Mouse (Mus musculus) lung, embryonic 16.5 days (tissue): ENCODE results near the gene Phf12. TPM values are rescaled to one million over a fixed set of nuclear protein-coding genes. Genes with fewer than 3 reads are reported as not detected.

Experiments
- ATAC-seq: fragments of 200-750 bp; cut with Nextera tagmentation; 2 replicates; pipeline ENCODE4 v1.8.0; 2017; ENCODE audit warnings: low read depth, mild to moderate bottlenecking, moderate library complexity
- H3K27ac ChIP-seq: fragments of 300-500 bp; sonication (generic); 2 replicates; pipeline ENCODE4 v1.5.1; 2014; ENCODE audit warnings: mild to moderate bottlenecking, control low read depth, low read length
- H3K27me3 ChIP-seq: fragments of 300-500 bp; sonication (generic); 2 replicates; pipeline ENCODE4 v1.6.1; 2014; ENCODE audit warnings: low read depth, low read length, mixed read lengths; ENCODE audit not compliant: control insufficient read depth, insufficient read depth
- H3K36me3 ChIP-seq: fragments of 300-500 bp; sonication (generic); 2 replicates; pipeline ENCODE4 v1.6.1; 2014; ENCODE audit warnings: low read length; ENCODE audit not compliant: control insufficient read depth, insufficient read depth
- H3K4me1 ChIP-seq: fragments of 300-500 bp; sonication (generic); replicated peaks from 2 replicates; pipeline ENCODE4 v1.6.1; 2014; ENCODE audit warnings: low read length, mixed read lengths; ENCODE audit not compliant: control insufficient read depth, insufficient read depth
- H3K4me2 ChIP-seq: fragments of 300-500 bp; sonication (generic); 2 replicates; pipeline ENCODE4 v1.6.1; 2014; ENCODE audit warnings: low read depth, low read length, control low read depth
- H3K4me3 ChIP-seq: fragments of 300-500 bp; sonication (generic); 2 replicates; pipeline ENCODE4 v1.5.1; 2014; ENCODE audit warnings: mild to moderate bottlenecking, low read length, control low read depth
- H3K9ac ChIP-seq: fragments of 300-500 bp; sonication (generic); 2 replicates; pipeline ENCODE4 v1.6.1; 2014; ENCODE audit warnings: low read length, control low read depth
- H3K9me3 ChIP-seq: fragments of 300-500 bp; sonication (generic); 2 replicates; pipeline ENCODE4 v1.6.1; 2016; ENCODE audit warnings: low read length; ENCODE audit not compliant: control insufficient read depth
- WGBS: fragments of 180-500 bp; shearing (Covaris S2); extraction: QIAGEN DNeasy Blood & Tissue Kit; methylation state at CpG from one replicate; pipeline ENCODE4 v1.1.7; 2014; 5-methylcytosine and 5-hydroxymethylcytosine counted together
- microRNA counts: library from miRNA; unstranded; fragments of <30 nt; microRNA quantifications from one replicate; lab custom pipeline; 2016
- microRNA-seq: library from miRNA; unstranded; fragments of <30 nt; microRNA quantifications from one replicate; pipeline ENCODE4, GENCODE M21; 2016
- polyA plus RNA-seq: library from polyadenylated mRNA; unstranded; fragments of >200 nt; fragmentation: Nextera tagmentation; extraction: Ambion mirVana; gene quantifications from 2 replicates; pipeline ENCODE4 v1.2.1, GENCODE M21; 2015

The Phf12 gene
- polyA plus RNA-seq, 1 experiment from 2014 or later = 13.8 TPM

- H3K4me2 ChIP-seq = no peak overlapping the region
- no peak overlapping the region for H3K4me3 ChIP-seq
- WGBS = 22% methylated on average over 6 of the region's 6 CpGs
- no peaks in the 10 kb centered on the region for H3K9me3 ChIP-seq
- H3K4me1 ChIP-seq = no peaks in the 10 kb centered on the region
- peaks cover 21% of the 10 kb centered on the region for H3K36me3 ChIP-seq
- no peak overlapping the region for H3K9ac ChIP-seq
- ATAC-seq = no peak
- H3K27me3 ChIP-seq = no peaks in the 10 kb centered on the region
- no peak overlapping the region for H3K27ac ChIP-seq
Observed at GRCm38 (mm10) chr11:78072425-78073130, 90.0 kb downstream of the Phf12 start.

- Histone ChIP-seq H3K36me3 (peaks cover 21% of the 10 kb centered on the region), H3K9me3 (no peaks in the 10 kb centered on the region), H3K27ac (no peak overlapping the region), H3K4me3 (no peak overlapping the region), H3K4me2 (no peak overlapping the region), H3K27me3 (no peaks in the 10 kb centered on the region), H3K4me1 (no peaks in the 10 kb centered on the region), H3K9ac (no peak overlapping the region)
- WGBS = 90% methylated on average over 9 of the region's 9 CpGs
- ATAC-seq = no peak
Observed at GRCm38 (mm10) chr11:78073577-78074276, 91.2 kb downstream of the Phf12 start.

- 0 out of 2 replicates have a peak, but pooled peaks cover 4% of the 10 kb centered on the region for H3K4me1 ChIP-seq
- no peaks in the 10 kb centered on the region for H3K27me3 ChIP-seq
- no peak overlapping the region for H3K27ac ChIP-seq
- H3K9ac ChIP-seq = no peak overlapping the region
- ATAC-seq = no peak
- no peaks in the 10 kb centered on the region for H3K9me3 ChIP-seq
- no peak overlapping the region for H3K4me2 ChIP-seq
- 86% methylated on average over 2 of the region's 2 CpGs for WGBS
- H3K4me3 ChIP-seq = no peak overlapping the region
- peaks cover 21% of the 10 kb centered on the region for H3K36me3 ChIP-seq
Observed at GRCm38 (mm10) chr11:78074277-78074652, 91.7 kb downstream of the Phf12 start.

- Histone ChIP-seq H3K4me1 (peaks cover 7% of the 10 kb centered on the region), H3K27ac (no peak overlapping the region), H3K36me3 (peaks cover 21% of the 10 kb centered on the region), H3K9me3 (no peaks in the 10 kb centered on the region), H3K4me2 (no peak overlapping the region), H3K9ac (no peak overlapping the region), H3K27me3 (no peaks in the 10 kb centered on the region), H3K4me3 (no peak overlapping the region)
- ATAC-seq = no peak
- 78% methylated on average over 4 of the region's 4 CpGs for WGBS
Observed at GRCm38 (mm10) chr11:78074666-78075065, 92.1 kb downstream of the Phf12 start.

MicroRNAs within 50 kb of the gene (microRNA counts, 519-probe panel; counts per million panel counts)
- microRNA mmu-miR-144 (lab: Ali Mortazavi, UCI) (4,625 counts per million, percentile 92 among the panel's probes with 10 or more counts), microRNA mmu-miR-451 (lab: Ali Mortazavi, UCI) (4,279 counts per million, percentile 86 among the panel's probes with 10 or more counts)

Small RNA genes lying within 50 kb of the gene (microRNA-seq; reads per million reads assigned to microRNA genes)
- 351 reads per million, percentile 64 among the genes with 10 or more reads in this experiment for gene Mir144
- gene Mir451a = not detected
- gene Mir451b = not detected

Other genes with a start within 250 kb of the Phf12 start
- 39.0 and 42.1 TPM in 2 replicates for gene Myo18a, start 219.5 kb upstream of the Phf12 start, polyA plus RNA-seq
- gene Gm10277, start 195.0 kb upstream of the Phf12 start, polyA plus RNA-seq = 1.8 and 2.5 TPM in 2 replicates
- 1.1 and 1.7 TPM in 2 replicates for gene Pipox, start 88.7 kb upstream of the Phf12 start, polyA plus RNA-seq
- gene Sez6, start 52.0 kb upstream of the Phf12 start, polyA plus RNA-seq = 0.34 and 0.69 TPM in 2 replicates
- gene Dhrs13, start 49.5 kb downstream of the Phf12 start, polyA plus RNA-seq = 14.5 and 15.3 TPM in 2 replicates
- 67.6 and 70.0 TPM in 2 replicates for gene Flot2, start 55.2 kb downstream of the Phf12 start, polyA plus RNA-seq
- 35.0 and 35.1 TPM in 2 replicates for gene Eral1, start 97.6 kb downstream of the Phf12 start, polyA plus RNA-seq
- gene Fam222b, start 111.9 kb downstream of the Phf12 start, polyA plus RNA-seq = 13.6 and 17.1 TPM in 2 replicates
- gene Traf4, start 182.8 kb downstream of the Phf12 start, polyA plus RNA-seq = 84.2 and 96.3 TPM in 2 replicates
- gene Nek8, start 193.9 kb downstream of the Phf12 start, polyA plus RNA-seq = 20.6 and 22.3 TPM in 2 replicates
- gene Tlcd1, start 194.0 kb downstream of the Phf12 start, polyA plus RNA-seq = 24.4 and 25.9 TPM in 2 replicates
- 1,346 and 1,426 TPM in 2 replicates for gene Rpl23a, start 200.8 kb downstream of the Phf12 start, polyA plus RNA-seq
- 117 and 129 TPM in 2 replicates for gene Rab34, start 205.7 kb downstream of the Phf12 start, polyA plus RNA-seq
- 5.3 and 6.8 TPM in 2 replicates for gene Proca1, start 210.6 kb downstream of the Phf12 start, polyA plus RNA-seq